Mouse (Mus musculus): ENCODE measurements around the gene Azin2.

Gene Azin2

GRCm38 (mm10) chr4:128977217-128977616 lies 15.0 kb upstream of the Azin2 start:
- DNase-seq (ENCODE audit: low read depth, low spot score) = no peak

GRCm38 (mm10) chr4:128976577-128976976 lies 14.3 kb upstream of the Azin2 start:
- no peak for DNase-seq (ENCODE audit: low read depth, low spot score)

GRCm38 (mm10) chr4:128974677-128975076 lies 12.4 kb upstream of the Azin2 start:
- DNase-seq (ENCODE audit: low read depth, low spot score) = no peak

- peak; percentile 82 for DNase-seq (ENCODE audit: low read depth, low spot score)
Measured at GRCm38 (mm10) chr4:128971065-128971694, 8.9 kb upstream of the Azin2 start.

GRCm38 (mm10) chr4:128970417-128970807 lies 8.2 kb upstream of the Azin2 start:
- no peak for DNase-seq (ENCODE audit: low read depth, low spot score)

GRCm38 (mm10) chr4:128969607-128970416 lies 7.6 kb upstream of the Azin2 start:
- DNase-seq (ENCODE audit: low read depth, low spot score) = no peak

- DNase-seq (ENCODE audit: low read depth, low spot score) = no peak
Measured at GRCm38 (mm10) chr4:128969081-128969480, 6.8 kb upstream of the Azin2 start.

GRCm38 (mm10) chr4:128966751-128967150 lies 4.5 kb upstream of the Azin2 start:
- no peak for DNase-seq (ENCODE audit: low read depth, low spot score)

GRCm38 (mm10) chr4:128962926-128963290 lies 666 bp upstream of the Azin2 start:
- no peak for DNase-seq (ENCODE audit: low read depth, low spot score)

- DNase-seq (ENCODE audit: low read depth, low spot score) = peak; percentile 33
Measured at GRCm38 (mm10) chr4:128961301-128962028, 777 bp downstream of the Azin2 start.

GRCm38 (mm10) chr4:128959676-128960075 lies 2.6 kb downstream of the Azin2 start:
- DNase-seq (ENCODE audit: low read depth, low spot score) = peak; percentile 92

GRCm38 (mm10) chr4:128958849-128959248 lies 3.4 kb downstream of the Azin2 start:
- DNase-seq (ENCODE audit: low read depth, low spot score) = no peak

- no peak for DNase-seq (ENCODE audit: low read depth, low spot score)
Measured at GRCm38 (mm10) chr4:128958156-128958555, 4.1 kb downstream of the Azin2 start.

GRCm38 (mm10) chr4:128957155-128957911 lies 4.9 kb downstream of the Azin2 start:
- DNase-seq (ENCODE audit: low read depth, low spot score) = peak; percentile 90

- DNase-seq (ENCODE audit: low read depth, low spot score) = no peak
Measured at GRCm38 (mm10) chr4:128953851-128954250, 8.4 kb downstream of the Azin2 start.

- no peak for DNase-seq (ENCODE audit: low read depth, low spot score)
Measured at GRCm38 (mm10) chr4:128950461-128950860, 11.8 kb downstream of the Azin2 start.

- peak; percentile 63 for DNase-seq (ENCODE audit: low read depth, low spot score)
Measured at GRCm38 (mm10) chr4:128949470-128950005, 12.7 kb downstream of the Azin2 start.

GRCm38 (mm10) chr4:128948137-128948674 lies 14.0 kb downstream of the Azin2 start:
- DNase-seq (ENCODE audit: low read depth, low spot score) = peak; percentile 59

GRCm38 (mm10) chr4:128947326-128947933 lies 14.8 kb downstream of the Azin2 start:
- DNase-seq (ENCODE audit: low read depth, low spot score) = no peak

- DNase-seq (ENCODE audit: low read depth, low spot score) = no peak
Measured at GRCm38 (mm10) chr4:128946736-128947135, 15.5 kb downstream of the Azin2 start.

- peak; percentile 52 for DNase-seq (ENCODE audit: low read depth, low spot score)
Measured at GRCm38 (mm10) chr4:128942346-128942745, 19.9 kb downstream of the Azin2 start.

Measured in A20 (cell line).